Mouse (Mus musculus): ENCODE results near the gene Myh10.
"Not testable (repeated sequence)": the region's sequence is repeated elsewhere in the genome, so short reads cannot be mapped to it uniquely, and the experiment has no call there.

GRCm38 (mm10) chr11:68831580-68831979 lies 140.2 kb downstream of the Myh10 start:
- TF ChIP-seq RCOR1 (conservative IDR thresholded peaks at IDR 0.05; ENCODE audit: low read depth, low read length); MEF2A (IDR thresholded peaks at IDR 0.05; ENCODE audit: borderline replicate concordance, low read depth, low read length); EP300 (IDR thresholded peaks at IDR 0.05; ENCODE audit: low read length); CTCF (conservative IDR thresholded peaks at IDR 0.05 in 1 of 2, IDR thresholded peaks at IDR 0.05 in 1 of 2; ENCODE audit: low read depth in 2 of 2, low read length in 2 of 2); IRF4 (IDR thresholded peaks at IDR 0.05; ENCODE audit: low read depth, low read length); CHD2 (IDR thresholded peaks at IDR 0.05; ENCODE audit: low read length); ZC3H11A (IDR thresholded peaks at IDR 0.05; ENCODE audit: low read depth, low read length); ZNF384 (IDR thresholded peaks at IDR 0.05; ENCODE audit: low read depth, low read length); MAFK (IDR thresholded peaks at IDR 0.05; ENCODE audit: insufficient replicate concordance, low read length); GABPA (IDR thresholded peaks at IDR 0.05; ENCODE audit: insufficient replicate concordance, low read depth, low read length); USF1 (IDR thresholded peaks at IDR 0.05; ENCODE audit: low read depth, low read length); KAT2A (IDR thresholded peaks at IDR 0.05; ENCODE audit: insufficient replicate concordance, low read length); USF2 (conservative IDR thresholded peaks at IDR 0.05; ENCODE audit: low read depth, low read length): not testable (repeated sequence)
